Mouse (Mus musculus): Measurements from ENCODE around the gene Gabrg3. TPM values are rescaled to one million over a fixed set of nuclear protein-coding genes. Genes with fewer than 3 reads are reported as not detected.

The Gabrg3 gene
- total RNA-seq, 1 experiment: 0.27 TPM

DNA sequence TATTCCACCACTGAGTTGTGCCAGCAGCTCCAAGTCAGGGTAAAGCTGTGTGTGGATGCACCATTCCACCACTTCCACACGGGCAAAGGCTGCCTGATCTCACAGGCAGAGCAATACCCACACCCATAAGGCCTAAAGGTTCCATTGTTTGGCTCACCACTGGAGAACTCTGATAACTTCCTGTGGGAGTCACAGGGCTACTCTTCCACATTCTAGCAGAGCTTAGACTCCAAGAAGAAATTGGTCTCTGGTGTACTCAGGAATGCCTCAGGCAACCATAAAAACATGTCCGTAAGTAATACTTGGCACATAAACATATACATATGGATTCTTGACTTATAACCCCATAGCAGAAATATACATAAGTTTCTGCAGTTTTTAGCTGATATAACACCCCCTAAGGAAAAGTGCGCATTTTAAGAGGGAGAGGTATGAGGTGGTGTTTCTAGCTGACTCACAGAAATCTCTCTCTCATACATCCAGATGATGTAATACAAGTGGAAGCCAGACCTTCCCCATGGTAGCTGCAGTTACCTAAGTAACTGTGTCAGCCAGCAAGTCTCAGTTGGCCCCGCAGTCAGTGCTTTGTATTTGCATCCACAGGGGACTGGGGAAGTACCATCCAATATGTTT is 248.8 kb downstream of the Gabrg3 start:
- H3K4me1 ChIP-seq (ENCODE audit: control insufficient read depth in 2 of 2, insufficient read depth in 2 of 2, low read length in 2 of 2, poor library complexity in 1 of 2): no peaks in the 10 kb centered on the region
- no peak overlapping the region for H3K27ac ChIP-seq (ENCODE audit: insufficient read depth, low read depth, low read length, poor library complexity, severe bottlenecking)
- H3K4me3 ChIP-seq (ENCODE audit: insufficient read depth in 1 of 2, low read depth in 1 of 2, low read length in 2 of 2, poor library complexity in 1 of 2, severe bottlenecking in 1 of 2): no peak overlapping the region
- H3K9me3 ChIP-seq (ENCODE audit: control insufficient read depth, insufficient read depth, low read depth, low read length): no peaks in the 10 kb centered on the region
- DNase-seq (ENCODE audit: low read depth, low spot score): no peak
- no peak overlapping the region for H3K9ac ChIP-seq (ENCODE audit: insufficient read depth, low read depth, low read length, poor library complexity, severe bottlenecking)
- H3K36me3 ChIP-seq (ENCODE audit: control insufficient read depth, insufficient read depth, low read length, poor library complexity, severe bottlenecking): no peaks in the 10 kb centered on the region
- in situ Hi-C loops (cut with MboI; ENCODE audit: low sequenced_read_pairs in 2 of 2, unreplicated experiment in 2 of 2): no loop called here
- TF ChIP-seq CHD2 (IDR thresholded peaks at IDR 0.05; ENCODE audit: low read depth, low read length): no peak
- TF ChIP-seq MAFK (IDR thresholded peaks at IDR 0.05; ENCODE audit: insufficient read depth, low read depth, low read length): no peak
- no peak for TF ChIP-seq HCFC1 (IDR thresholded peaks at IDR 0.05; ENCODE audit: borderline replicate concordance, insufficient read depth, low read length)
- no peak for TF ChIP-seq ZNF384 (IDR thresholded peaks at IDR 0.05; ENCODE audit: low read depth, low read length)
- no peak for TF ChIP-seq ZC3H11A (IDR thresholded peaks at IDR 0.05; ENCODE audit: borderline replicate concordance, low read depth, low read length)

DNA sequence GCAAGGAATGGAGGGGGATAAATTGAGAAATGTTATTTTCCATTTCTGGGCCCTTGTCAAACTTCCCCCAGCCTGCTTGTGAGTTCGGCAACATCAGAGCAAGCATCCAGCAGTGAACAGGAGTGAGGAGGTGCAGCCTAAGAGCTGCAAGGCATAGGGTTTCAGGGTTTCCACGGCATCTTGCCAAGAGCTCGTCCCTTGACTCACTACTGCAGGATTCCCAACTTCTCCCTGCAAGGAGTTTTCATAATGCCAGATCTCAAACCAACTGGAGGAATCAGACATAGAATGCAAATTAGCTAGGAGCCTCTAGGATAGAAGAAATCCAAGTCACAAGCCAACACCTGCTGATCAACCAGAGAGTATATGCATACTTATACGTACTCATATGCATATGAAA is 254.0 kb downstream of the Gabrg3 start:
- H3K4me1 ChIP-seq (ENCODE audit: control insufficient read depth in 2 of 2, insufficient read depth in 2 of 2, low read length in 2 of 2, poor library complexity in 1 of 2): peaks cover 0 to 4% of the 10 kb centered on the region in 2 experiments; a peak in 2 of 4 replicates
- DNase-seq (ENCODE audit: low read depth, low spot score): no peak
- H3K9me3 ChIP-seq (ENCODE audit: control insufficient read depth, insufficient read depth, low read depth, low read length): no peaks in the 10 kb centered on the region
- no peak overlapping the region for H3K4me3 ChIP-seq (ENCODE audit: insufficient read depth in 1 of 2, low read depth in 1 of 2, low read length in 2 of 2, poor library complexity in 1 of 2, severe bottlenecking in 1 of 2)
- no peaks in the 10 kb centered on the region for H3K36me3 ChIP-seq (ENCODE audit: control insufficient read depth, insufficient read depth, low read length, poor library complexity, severe bottlenecking)
- no peak overlapping the region for H3K27ac ChIP-seq (ENCODE audit: insufficient read depth, low read depth, low read length, poor library complexity, severe bottlenecking)
- in situ Hi-C loops (cut with MboI; ENCODE audit: low sequenced_read_pairs in 2 of 2, unreplicated experiment in 2 of 2): no loop called here
- TF ChIP-seq ZNF384 (IDR thresholded peaks at IDR 0.05; ENCODE audit: low read depth, low read length) (no peak), MAFK (IDR thresholded peaks at IDR 0.05; ENCODE audit: insufficient read depth, low read depth, low read length) (no peak), HCFC1 (IDR thresholded peaks at IDR 0.05; ENCODE audit: borderline replicate concordance, insufficient read depth, low read length) (no peak), ZC3H11A (IDR thresholded peaks at IDR 0.05; ENCODE audit: borderline replicate concordance, low read depth, low read length) (no peak), CHD2 (IDR thresholded peaks at IDR 0.05; ENCODE audit: low read depth, low read length) (no peak)
- H3K9ac ChIP-seq (ENCODE audit: insufficient read depth, low read depth, low read length, poor library complexity, severe bottlenecking): no peak overlapping the region

DNA sequence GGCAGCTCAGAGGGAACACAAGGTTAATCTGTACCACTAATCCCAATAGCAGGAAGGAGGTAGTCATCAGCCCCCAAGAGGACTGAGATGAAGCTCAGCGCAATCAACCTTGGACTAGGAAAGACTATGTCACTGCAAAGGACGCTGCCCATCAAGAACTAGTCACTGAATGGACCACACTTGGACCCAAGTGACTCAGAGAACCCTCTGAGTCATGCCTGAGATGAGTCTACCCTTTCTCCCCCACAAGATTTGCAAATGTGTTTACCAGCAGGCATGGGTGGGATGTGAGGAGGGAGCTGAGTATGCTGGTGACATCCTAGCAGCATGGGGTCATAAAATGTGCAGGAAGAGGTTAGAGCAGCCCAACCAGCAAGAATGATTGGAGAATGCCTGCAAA is 254.5 kb downstream of the Gabrg3 start:
- Histone ChIP-seq H3K4me1 (ENCODE audit: control insufficient read depth in 2 of 2, insufficient read depth in 2 of 2, low read length in 2 of 2, poor library complexity in 1 of 2) (peaks cover 0 to 4% of the 10 kb centered on the region in 2 experiments; a peak in 2 of 4 replicates), H3K27ac (ENCODE audit: insufficient read depth, low read depth, low read length, poor library complexity, severe bottlenecking) (no peak overlapping the region), H3K9me3 (ENCODE audit: control insufficient read depth, insufficient read depth, low read depth, low read length) (no peaks in the 10 kb centered on the region), H3K9ac (ENCODE audit: insufficient read depth, low read depth, low read length, poor library complexity, severe bottlenecking) (no peak overlapping the region), H3K36me3 (ENCODE audit: control insufficient read depth, insufficient read depth, low read length, poor library complexity, severe bottlenecking) (no peaks in the 10 kb centered on the region), H3K4me3 (ENCODE audit: insufficient read depth in 1 of 2, low read depth in 1 of 2, low read length in 2 of 2, poor library complexity in 1 of 2, severe bottlenecking in 1 of 2) (no peak overlapping the region)
- no peak for TF ChIP-seq ZNF384 (IDR thresholded peaks at IDR 0.05; ENCODE audit: low read depth, low read length)
- no peak for TF ChIP-seq CHD2 (IDR thresholded peaks at IDR 0.05; ENCODE audit: low read depth, low read length)
- TF ChIP-seq HCFC1 (IDR thresholded peaks at IDR 0.05; ENCODE audit: borderline replicate concordance, insufficient read depth, low read length): no peak
- no peak for TF ChIP-seq MAFK (IDR thresholded peaks at IDR 0.05; ENCODE audit: insufficient read depth, low read depth, low read length)
- no peak for TF ChIP-seq ZC3H11A (IDR thresholded peaks at IDR 0.05; ENCODE audit: borderline replicate concordance, low read depth, low read length)
- no peak for DNase-seq (ENCODE audit: low read depth, low spot score)
- in situ Hi-C loops (cut with MboI; ENCODE audit: low sequenced_read_pairs in 2 of 2, unreplicated experiment in 2 of 2): no loop called here

DNA sequence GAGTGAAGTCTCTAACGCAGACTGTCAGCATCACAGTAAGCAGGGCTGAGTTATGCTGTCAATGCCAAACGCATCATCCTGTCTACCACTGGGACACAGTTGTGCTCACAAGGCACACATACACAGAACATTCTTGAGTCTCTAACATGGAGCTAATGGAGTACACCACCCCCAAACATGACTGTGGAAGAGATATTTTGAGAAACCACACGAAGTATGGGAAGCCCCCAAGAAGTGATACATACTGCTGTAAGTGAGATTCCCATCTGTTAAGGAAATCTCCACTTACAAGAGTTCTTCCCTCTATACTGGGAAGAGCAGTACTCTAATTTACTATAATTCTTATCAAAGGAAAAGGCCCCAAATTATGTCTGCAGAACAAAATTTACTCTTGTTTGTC is 286.9 kb downstream of the Gabrg3 start:
- Histone ChIP-seq H3K9me3 (ENCODE audit: control insufficient read depth, insufficient read depth, low read depth, low read length) (no peaks in the 10 kb centered on the region), H3K4me3 (ENCODE audit: insufficient read depth in 1 of 2, low read depth in 1 of 2, low read length in 2 of 2, poor library complexity in 1 of 2, severe bottlenecking in 1 of 2) (no peak overlapping the region), H3K36me3 (ENCODE audit: control insufficient read depth, insufficient read depth, low read length, poor library complexity, severe bottlenecking) (no peaks in the 10 kb centered on the region), H3K4me1 (ENCODE audit: control insufficient read depth in 2 of 2, insufficient read depth in 2 of 2, low read length in 2 of 2, poor library complexity in 1 of 2) (no peaks in the 10 kb centered on the region), H3K27ac (ENCODE audit: insufficient read depth, low read depth, low read length, poor library complexity, severe bottlenecking) (no peak overlapping the region), H3K9ac (ENCODE audit: insufficient read depth, low read depth, low read length, poor library complexity, severe bottlenecking) (no peak overlapping the region)
- no peak for DNase-seq (ENCODE audit: low read depth, low spot score)
- TF ChIP-seq ZNF384 (IDR thresholded peaks at IDR 0.05; ENCODE audit: low read depth, low read length) (no peak), CHD2 (IDR thresholded peaks at IDR 0.05; ENCODE audit: low read depth, low read length) (no peak), MAFK (IDR thresholded peaks at IDR 0.05; ENCODE audit: insufficient read depth, low read depth, low read length) (no peak), HCFC1 (IDR thresholded peaks at IDR 0.05; ENCODE audit: borderline replicate concordance, insufficient read depth, low read length) (no peak), ZC3H11A (IDR thresholded peaks at IDR 0.05; ENCODE audit: borderline replicate concordance, low read depth, low read length) (no peak)
- in situ Hi-C loops (cut with MboI; ENCODE audit: low sequenced_read_pairs in 2 of 2, unreplicated experiment in 2 of 2): no loop called here

All from ES-E14 (cell line).